Mouse (Mus musculus) thymus, postnatal 10 days (tissue): Measurements from ENCODE around the gene Gstt2.

ENCODE experiments used
- DNase-seq, 2 experiments: peaks; one replicate each; pipeline ENCODE4 v3.0.0; 2021; ENCODE audit warnings: low spot score in 2 of 2

Gstt2 gene

DNA sequence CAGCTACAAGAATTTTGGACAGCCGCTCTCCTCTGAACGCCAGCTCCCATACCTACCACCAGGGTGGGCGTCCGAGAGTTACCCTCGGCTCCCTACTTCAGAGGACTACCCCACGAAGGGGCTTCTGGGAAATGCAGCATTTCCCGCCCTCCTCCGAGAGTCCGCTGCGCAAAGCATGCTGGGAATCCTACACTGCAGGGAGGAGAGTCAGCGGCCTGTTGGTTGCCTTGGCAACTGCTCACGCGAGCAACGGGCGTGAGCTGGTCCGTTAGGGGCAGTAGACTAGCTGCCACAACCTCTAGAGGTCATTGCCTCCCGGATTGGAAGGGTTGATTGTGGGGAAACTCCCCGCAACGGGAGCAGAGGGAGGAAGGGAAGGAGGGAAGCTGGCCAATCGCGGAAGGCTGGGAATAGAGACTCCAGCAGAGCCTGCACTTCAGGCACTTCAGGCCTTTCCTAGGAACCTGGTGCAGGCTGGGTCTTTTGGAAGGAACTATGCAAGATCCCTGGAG lies at the start of gene Gstt2:
Gstt2 (minus strand) TSS at position 177 of the 512 bp plus-strand sequence.
- DNase-seq, result peak; percentile 86

DNA sequence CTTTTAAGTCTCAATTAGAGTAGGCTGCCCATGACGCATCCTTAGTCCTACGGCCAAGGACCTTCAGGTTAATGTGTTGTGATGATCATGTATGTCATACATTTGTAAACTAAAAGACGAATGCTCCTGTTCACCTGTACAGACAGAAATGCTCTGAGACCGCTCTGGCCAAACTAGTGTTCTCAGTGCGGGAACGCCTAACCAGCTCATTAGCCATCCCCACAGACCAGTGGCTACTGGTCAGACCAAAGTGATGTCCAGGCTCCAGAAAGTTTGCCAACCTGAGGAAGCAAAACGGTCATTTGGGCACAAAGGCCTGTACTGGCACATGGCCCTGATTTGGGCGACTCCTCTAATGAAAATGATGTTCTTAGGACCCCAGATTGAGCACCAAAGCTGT lies 47.5 kb upstream of the Gstt2 start:
- no peak for DNase-seq

DNA sequence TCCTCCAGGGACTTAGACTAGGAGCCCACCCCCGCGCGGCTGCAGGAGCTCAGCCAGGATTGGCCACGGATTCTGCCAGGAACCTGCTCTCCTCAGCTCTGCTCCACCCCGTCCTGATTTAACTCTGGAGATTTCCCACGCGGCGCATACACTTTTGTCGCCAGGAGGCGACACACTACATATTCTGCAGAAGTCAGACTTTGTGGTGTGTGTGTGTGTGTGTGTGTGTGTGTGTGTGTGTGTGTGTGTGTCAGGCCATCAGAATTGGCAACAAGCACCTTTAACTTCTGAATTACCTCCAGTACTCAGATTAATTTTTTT lies 46.0 kb upstream of the Gstt2 start:
- DNase-seq, result peak; percentile 27 to 49

DNA sequence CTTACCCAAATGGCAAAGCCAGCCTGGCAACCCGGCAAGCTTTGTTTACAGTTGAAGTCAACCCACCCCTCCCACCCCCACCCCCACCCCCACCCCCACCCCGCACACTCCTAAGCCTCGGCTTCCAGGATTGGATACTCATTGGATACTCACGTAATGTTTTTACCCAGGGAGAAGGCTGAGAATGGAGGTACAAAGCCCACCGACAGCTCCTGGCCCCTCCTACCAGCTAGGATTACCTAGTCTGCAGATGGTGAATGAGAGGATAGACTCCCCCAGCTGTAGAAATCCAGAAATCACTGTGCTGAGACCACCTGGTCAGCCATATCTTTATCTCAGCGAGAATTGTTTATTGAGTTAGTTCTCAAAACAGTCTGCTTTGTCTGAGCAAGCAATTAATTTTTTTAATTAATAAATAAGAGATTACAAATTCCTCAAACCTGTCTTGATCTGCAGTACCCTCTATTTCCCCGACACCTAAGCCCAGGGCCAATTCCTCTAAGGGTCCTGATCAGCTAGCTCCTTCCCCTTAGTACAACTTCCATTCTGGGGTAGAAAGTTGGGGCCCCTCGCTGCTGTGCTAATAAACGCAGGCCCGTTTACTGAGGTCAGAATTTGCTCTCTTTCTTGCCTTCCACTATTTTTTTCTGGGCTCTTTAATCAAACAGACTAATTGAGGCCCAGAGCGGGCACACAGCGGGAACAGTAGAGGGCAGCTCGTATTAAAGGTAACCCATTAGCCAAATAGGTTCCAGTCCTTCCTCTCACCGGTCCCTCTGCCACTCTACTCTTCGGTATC lies 45.4 kb upstream of the Gstt2 start:
- no peak for DNase-seq

- DNase-seq, result no peak
Measured at GRCm38 (mm10) chr10:75881578-75882432, 44.6 kb upstream of the Gstt2 start.

DNA sequence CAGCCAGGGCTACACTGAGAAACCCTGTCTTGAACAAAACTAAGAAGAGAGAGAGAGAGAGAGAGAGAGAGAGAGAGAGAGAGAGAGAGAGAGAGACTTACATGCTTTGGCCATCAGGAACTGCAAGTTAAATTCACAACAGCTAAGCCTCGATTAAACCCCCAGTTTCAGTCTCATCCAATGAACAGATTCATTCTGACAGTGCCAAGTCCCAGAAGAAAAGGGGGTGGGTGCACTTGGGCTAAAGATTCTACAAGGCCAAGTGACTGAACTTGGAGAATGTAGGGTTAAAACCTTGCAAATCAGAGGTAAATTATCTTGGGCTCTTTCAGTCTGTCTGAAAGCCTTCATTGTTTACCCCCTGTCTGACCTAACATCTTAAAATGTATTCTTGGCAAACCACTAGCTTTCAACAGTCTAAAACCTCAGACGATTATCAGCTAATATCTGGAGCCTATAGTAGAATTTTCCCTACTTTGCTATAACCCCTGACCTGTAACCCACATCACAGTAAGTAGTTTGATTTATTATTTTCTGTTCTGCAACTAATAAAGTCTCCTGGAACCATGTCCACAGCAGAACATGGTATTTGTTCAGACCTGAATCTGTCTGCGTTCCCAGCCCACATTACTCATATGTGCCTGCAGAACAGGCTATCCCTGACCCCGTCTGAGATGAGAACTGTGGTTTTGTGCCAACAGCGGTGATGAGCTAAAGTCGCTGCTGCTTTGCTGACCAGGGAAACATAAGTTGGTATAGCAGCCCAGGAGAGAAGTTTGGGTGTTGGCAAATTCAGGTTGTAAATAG lies 43.8 kb upstream of the Gstt2 start:
- DNase-seq, result no peak

DNA sequence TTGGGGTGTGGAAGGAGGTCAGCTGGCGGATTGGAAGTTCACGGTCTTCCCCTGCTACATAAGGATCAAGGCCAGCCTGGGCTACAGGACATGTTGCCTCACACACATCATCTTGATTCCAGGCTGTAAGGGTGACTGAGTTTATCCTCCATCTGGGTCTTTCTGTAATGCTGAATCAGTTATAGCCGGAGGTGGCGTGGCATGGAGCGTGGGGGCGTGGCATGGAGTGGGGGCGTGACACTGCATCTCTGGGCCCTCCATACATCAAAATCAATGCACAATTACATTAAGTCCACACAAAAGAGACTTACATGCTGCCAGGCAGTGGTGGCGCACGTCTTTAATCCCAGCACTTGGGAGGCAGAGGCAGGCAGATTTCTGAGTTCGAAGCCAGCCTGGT lies 43.1 kb upstream of the Gstt2 start:
- no peak for DNase-seq

DNA sequence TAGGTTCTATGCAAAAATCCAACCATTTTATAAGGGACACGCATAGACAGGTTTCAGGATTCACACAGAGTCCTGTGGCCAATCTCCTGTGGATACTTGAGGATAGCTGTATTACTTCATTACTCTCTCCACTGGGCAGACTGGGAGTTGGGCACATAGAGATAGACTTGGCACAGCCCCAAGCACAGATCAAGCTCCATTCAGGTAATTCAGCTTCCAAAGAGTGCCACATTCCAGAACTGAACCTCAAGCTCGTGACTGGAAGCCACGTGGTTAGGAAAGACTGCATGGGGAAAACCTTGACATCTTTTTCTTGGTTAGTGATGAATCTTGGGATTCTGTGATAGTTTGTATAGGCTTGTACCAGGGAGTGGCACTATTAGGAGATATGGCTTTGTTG lies 41.6 kb upstream of the Gstt2 start:
- DNase-seq, result no peak

DNA sequence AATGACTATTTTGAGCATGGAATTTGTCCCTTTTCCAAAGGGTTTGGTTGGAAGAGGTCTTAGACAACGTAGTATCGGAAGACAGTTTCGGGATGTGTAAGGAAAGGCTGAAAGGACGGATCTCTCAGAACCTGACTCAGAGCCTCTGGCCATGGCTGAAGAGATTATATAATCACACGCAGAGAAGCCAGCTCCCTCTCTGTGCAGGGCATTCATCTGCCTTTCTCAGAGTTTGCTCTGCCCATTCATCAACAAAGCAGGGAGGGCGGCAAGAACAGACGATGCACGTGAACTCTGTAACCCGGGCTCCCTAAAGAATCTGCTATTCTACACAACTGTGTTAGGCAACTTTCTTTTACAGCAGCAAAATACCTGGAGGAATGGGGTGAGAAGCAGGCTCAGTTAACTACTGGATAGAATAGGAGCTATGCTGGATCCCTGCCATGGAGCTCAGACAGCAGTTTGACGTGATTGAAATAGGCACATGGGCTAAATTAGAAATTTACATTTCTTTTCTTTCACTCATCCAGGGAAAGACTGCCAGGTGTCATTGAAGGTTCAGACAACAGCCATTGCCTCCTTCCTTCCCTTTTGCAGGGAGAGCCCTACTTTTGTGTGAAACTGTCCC lies 36.4 kb upstream of the Gstt2 start:
- no peak for DNase-seq

DNA sequence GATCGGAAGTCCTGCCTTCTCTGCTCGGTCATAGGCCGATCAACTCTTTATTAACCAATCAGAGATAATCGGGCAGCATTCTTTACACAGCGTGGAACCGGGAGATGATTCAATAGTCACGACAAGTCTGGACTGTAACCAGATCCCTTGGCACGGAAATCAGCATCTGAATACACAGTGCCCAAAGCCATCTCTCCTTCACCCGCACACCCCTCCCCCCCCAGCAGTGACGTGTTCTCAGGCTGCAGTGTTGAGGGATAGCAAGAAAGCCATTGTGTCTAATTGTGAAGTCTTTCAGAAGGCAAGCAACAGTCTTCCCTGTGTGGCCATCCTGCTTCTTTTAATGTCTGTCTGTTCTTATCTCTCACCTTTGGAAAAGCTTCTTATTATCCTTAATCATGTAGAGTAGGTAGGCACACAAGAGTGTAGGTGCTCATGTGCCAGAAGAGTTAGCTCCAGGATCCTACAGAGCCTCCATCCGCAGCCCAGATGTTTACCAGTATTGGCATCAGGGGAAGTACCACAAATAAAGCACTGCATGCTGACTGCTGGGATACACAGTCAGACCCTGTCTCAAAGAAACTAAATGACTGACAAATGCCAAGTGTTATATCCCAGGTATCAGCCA lies 35.8 kb upstream of the Gstt2 start:
- no peak for DNase-seq

GRCm38 (mm10) chr10:75872025-75872914 lies 35.0 kb upstream of the Gstt2 start:
- DNase-seq, result no peak

GRCm38 (mm10) chr10:75861587-75861986 lies 24.4 kb upstream of the Gstt2 start:
- DNase-seq, result no peak

DNA sequence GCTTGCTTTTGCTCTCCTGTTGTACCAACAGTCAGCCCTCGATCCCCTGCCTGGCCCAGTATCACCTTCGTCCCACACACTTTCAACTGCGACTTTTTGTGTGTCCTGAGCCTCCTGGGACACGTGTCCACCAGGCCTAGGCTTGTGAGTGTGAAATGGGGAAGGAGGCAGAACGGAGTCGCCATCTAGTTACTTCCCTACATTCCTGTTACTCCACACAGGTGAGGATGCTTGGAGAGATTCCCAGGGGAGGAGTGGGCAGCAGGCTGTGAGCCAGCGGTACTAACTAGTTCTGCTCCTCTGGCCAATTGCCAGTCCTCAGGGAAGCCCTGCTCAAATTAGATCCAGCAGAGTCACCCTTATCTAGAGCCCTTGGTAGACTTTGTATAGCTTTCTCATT lies 23.5 kb upstream of the Gstt2 start:
- no peak for DNase-seq

DNA sequence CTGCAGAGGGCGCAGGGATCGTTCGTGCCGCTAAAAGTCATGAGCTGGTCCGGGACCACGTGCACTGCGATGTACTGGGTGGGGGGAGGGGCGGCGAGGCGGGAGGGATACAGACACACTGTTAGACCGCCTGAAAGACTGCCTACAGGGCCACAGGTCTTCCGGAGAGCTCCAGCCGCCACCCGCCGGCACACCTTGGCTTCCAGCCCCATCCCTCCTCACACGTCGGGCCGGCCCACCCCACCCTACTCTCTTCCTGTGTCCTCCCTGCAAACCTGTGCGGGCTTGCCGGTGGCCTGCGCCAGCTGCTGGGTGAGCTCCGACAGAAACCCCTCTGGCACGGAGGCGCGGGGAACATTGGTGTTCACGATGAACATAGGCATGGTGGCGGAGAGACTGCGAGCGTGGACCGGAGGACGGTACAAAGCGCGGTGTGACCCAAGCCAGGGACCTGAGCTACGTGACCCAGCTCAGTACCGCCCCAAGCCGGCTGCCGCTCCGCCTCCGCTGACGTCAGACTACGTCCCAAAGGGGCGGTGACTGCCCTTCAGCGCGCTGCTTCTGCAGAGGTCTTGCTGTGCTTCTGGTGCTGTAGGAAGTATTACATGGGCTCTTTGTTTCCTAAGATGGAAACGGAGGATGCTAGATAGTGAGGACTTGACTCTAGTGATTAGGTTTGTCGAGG lies 22.7 kb upstream of the Gstt2 start, which contains the start of gene Mif:
Mif (minus strand) TSS at position 455 of the 685 bp plus-strand sequence.
- DNase-seq, result peak; percentile 79 to 83

DNA sequence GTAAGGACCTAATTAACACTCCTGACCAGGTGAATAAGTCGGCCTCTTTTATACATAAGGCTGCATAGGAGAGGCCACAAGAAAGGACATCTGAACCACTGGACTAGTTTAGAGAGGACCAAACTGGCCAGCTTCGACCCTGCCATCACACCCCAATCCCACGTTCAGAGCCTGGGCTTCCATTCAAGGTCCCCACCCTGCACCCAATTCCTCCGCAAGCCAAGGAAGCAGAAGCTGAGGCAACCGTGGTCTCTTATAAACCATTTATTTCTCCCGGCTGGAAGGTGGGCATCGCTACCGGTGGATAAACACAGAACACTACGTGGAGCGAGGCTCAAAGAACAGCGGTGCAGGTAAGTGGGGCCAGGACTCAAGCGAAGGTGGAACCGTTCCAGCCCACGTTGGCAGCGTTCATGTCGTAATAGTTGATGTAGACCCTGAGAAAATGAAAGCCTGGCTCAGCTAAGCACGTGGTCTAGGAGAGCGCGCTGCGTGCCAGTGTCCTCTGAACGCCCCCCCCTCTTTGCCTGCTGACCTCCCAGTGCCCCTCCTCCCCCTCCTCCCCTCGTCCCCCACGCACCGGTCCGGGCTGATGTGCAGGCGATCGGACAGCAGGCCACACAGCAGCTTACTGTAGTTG lies 22.0 kb upstream of the Gstt2 start:
- DNase-seq, result no peak

DNA sequence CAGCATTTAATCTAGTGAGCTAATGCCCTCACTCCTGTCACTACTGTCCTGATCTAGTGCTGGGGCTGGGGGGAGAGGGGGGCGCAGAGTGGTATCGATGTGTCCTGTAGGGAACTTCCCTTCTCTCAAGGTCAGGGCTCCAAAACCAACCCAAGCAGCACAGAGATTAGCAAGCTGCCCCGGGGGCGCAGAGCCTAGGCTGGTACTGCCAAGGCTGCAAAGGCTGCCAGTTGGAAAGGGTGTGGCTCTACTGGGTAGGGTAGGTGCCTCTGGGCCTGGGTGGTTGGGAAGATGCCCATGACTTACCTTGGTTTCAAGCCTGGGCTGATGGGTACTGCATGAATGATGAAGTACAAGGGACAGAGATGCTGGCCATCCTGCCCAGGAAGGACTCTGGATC lies 20.4 kb upstream of the Gstt2 start:
- DNase-seq, result no peak

DNA sequence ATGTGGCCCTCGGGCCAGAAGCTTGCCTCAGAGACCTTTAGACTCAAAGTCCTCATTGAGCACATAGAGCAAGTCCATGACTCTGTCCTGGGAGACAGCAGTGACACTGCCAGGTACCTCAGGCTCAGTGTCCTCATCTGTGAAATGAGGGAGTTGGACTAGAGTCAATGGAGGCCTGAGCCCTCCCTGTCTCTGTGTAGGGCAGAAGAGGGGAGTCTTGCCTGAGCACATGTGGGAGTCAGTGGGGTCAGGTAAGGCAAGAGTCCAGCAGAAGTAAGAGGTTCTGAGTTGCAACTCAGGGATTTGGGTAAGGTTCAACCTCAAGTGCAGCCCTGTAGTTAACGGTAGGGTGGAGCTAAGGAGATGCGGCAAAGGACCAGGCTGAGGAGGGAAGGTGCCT lies 19.8 kb upstream of the Gstt2 start:
- DNase-seq, result no peak

- DNase-seq, result no peak
Measured at GRCm38 (mm10) chr10:75856155-75856907, 19.1 kb upstream of the Gstt2 start.
